Mouse (Mus musculus) megakaryocyte progenitor cell, adult 5-6 weeks (primary cell): Measurements from ENCODE around the gene Fcho1. TPM values are rescaled to one million over a fixed set of nuclear protein-coding genes. Genes with fewer than 3 reads are reported as not detected.
A peak's percentile ranks its signal among the peaks of the same experiment; 100 is the strongest.
"Not testable (repeated sequence)": the region's sequence is repeated elsewhere in the genome, so short reads cannot be mapped to it uniquely, and the experiment has no call there.

ENCODE experiments used
- ATAC-seq: replicated peaks from 2 replicates; pipeline ENCODE4 v1.8.0; 2016; ENCODE audit warnings: mild to moderate bottlenecking, moderate TSS enrichment, inconsistent platforms; ENCODE audit not compliant: poor library complexity
- total RNA-seq, 2 experiments: library from RNA; stranded (forward) in 1 of 2; stranded (reverse) in 1 of 2; fragments of 157-497, 149-512 nt in 1 of 2; fragments of 200-1000 nt in 1 of 2; gene quantifications; 2 replicates each; pipeline versions ENCODE4 v1.2.3 to v1.2.4; 2015 to 2017

The Fcho1 gene
- total RNA-seq (2015) = 49.8 and 51.5 TPM in 2 replicates
- total RNA-seq (2017) = 83.6 and 91.1 TPM in 2 replicates

GRCm38 (mm10) chr8:71725122-71725924, at the start of gene Fcho1:
Gene Fcho1, minus strand, starts transcription at chr8:71725716.
- peak; percentile 58 for ATAC-seq

GRCm38 (mm10) chr8:71771336-71771735, 45.8 kb upstream of the Fcho1 start:
- ATAC-seq = no peak

GRCm38 (mm10) chr8:71758816-71759215, 33.3 kb upstream of the Fcho1 start:
- ATAC-seq = no peak

GRCm38 (mm10) chr8:71752881-71753552, 27.5 kb upstream of the Fcho1 start:
- peak; percentile 58 for ATAC-seq

GRCm38 (mm10) chr8:71752263-71752662, 26.7 kb upstream of the Fcho1 start:
- ATAC-seq = peak; percentile 52

GRCm38 (mm10) chr8:71751337-71751886, 25.9 kb upstream of the Fcho1 start:
- 0 out of 2 replicates have a peak, but pooled peaks have one; percentile 30 for ATAC-seq

GRCm38 (mm10) chr8:71749321-71750075, 24.0 kb upstream of the Fcho1 start:
- ATAC-seq = not testable (repeated sequence)

- peak; percentile 93 for ATAC-seq
These were observed 21.6 kb upstream of the Fcho1 start for GRCm38 (mm10) chr8:71747082-71747481.

- ATAC-seq = no peak
These were observed 19.8 kb upstream of the Fcho1 start for GRCm38 (mm10) chr8:71745322-71745721.

GRCm38 (mm10) chr8:71742783-71743182, 17.3 kb upstream of the Fcho1 start:
- no peak for ATAC-seq

GRCm38 (mm10) chr8:71741687-71742114, 16.2 kb upstream of the Fcho1 start:
- peak; percentile 47 for ATAC-seq

- no peak for ATAC-seq
These were observed 15.7 kb upstream of the Fcho1 start for GRCm38 (mm10) chr8:71741226-71741625.

- peak; percentile 70 for ATAC-seq
These were observed 12.8 kb upstream of the Fcho1 start for GRCm38 (mm10) chr8:71738316-71738715.

- peak; percentile 79 for ATAC-seq
These were observed 6.2 kb upstream of the Fcho1 start for GRCm38 (mm10) chr8:71731652-71732230.

- peak; percentile 59 for ATAC-seq
These were observed 3.5 kb upstream of the Fcho1 start for GRCm38 (mm10) chr8:71728826-71729620.

GRCm38 (mm10) chr8:71728240-71728785, 2.8 kb upstream of the Fcho1 start:
- ATAC-seq = peak; percentile 27

- no peak for ATAC-seq
These were observed 1.1 kb downstream of the Fcho1 start for GRCm38 (mm10) chr8:71724389-71724788.

GRCm38 (mm10) chr8:71723047-71723551, 2.4 kb downstream of the Fcho1 start:
- peak; percentile 67 for ATAC-seq

- ATAC-seq = no peak
These were observed 5.5 kb downstream of the Fcho1 start for GRCm38 (mm10) chr8:71719928-71720457.
